Mouse (Mus musculus): ENCODE results near the gene Mroh7.

Mroh7 gene

GRCm38 (mm10) chr4:106699989-106700388, 30.7 kb downstream of the Mroh7 start:
- in situ Hi-C loops (cut with MboI): loop anchor here (10.0 kb wide), 1 partner anchor 65 kb away; no protein-coding TSS in a partner anchor

GRCm38 (mm10) chr4:106693841-106694430, 36.8 kb downstream of the Mroh7 start:
- in situ Hi-C loops (cut with MboI): no loop called here

- in situ Hi-C loops (cut with MboI): no loop called here
Measured at GRCm38 (mm10) chr4:106688636-106689296, 42.0 kb downstream of the Mroh7 start.

GRCm38 (mm10) chr4:106680955-106681354, 49.8 kb downstream of the Mroh7 start:
- in situ Hi-C loops (cut with MboI): no loop called here

DNA sequence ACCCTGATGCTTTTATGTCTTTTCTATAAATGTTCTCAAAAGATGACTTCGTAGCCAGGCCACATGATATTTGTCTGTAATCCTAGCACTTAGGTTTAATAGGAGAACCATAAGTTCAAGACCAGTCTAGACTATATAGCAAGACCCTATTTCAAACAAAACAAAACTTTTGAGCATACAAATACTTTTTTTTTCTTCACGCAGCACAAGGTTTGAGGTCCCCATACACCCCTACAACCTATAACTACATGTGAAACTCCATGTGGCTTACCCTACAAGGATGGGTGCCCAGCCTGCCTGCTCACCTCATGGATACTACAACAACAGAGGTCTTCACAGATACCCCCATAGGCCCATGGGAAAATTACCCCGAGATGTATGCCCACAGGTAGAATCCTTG, 51.6 kb downstream of the Mroh7 start:
- in situ Hi-C loops (cut with MboI): no loop called here

DNA sequence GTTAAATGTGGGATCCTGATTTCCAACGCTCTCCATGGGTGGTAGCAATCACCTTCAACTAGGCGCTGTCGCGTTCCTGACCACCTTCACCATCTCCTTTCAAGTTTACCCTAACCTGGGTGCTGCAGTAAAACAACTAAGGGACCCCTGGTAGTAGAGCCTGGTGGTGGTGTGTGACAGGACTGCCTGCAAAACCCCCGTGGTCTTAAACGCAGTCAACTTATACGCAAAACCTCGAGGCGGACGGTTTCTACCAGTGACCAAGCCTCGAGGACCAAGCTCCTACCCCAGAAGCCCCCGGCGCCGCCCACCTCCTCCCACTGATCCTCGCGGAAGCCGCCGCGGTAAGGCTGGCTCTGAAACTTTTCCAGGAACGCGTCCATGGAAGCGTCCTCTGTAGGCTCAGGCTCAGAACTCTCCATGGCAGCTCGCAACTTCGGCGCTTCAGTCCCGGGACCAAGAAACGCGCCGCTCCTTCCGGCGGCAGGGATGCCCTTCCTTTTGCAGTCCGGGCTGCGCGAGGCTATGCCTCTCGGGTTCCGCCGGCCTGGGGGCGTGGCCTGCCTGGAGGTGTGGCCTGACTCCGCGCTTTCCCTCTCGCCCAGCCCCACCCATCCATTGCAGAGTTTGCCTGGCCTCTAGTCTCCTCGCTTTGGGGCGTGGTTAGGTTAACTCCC, 52.1 kb downstream of the Mroh7 start, which contains the start of gene Ttc4:
Gene Ttc4 (minus strand): TSS at position 503 of the 677 bp plus-strand sequence.
- in situ Hi-C loops (cut with MboI): no loop called here

DNA sequence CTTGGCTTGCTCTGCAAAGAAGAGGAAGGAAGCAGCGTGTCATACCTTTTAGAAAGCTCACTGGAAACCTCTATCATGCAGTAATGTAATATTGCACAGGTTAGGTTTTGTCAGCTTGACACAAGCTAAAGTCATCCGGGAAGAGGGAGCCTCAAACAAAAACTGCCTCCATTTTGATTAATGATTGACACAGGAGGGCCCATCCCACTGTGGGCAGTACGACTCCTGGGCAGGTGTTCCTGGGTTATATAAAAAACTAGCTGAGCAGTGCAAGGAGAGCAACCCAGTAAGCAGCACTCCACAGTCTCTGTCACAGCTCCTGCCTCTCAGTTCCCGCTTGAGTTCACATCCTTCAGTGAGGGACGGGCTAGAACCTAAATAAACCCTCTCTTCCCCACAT, 54.0 kb downstream of the Mroh7 start:
- in situ Hi-C loops (cut with MboI): no loop called here

DNA sequence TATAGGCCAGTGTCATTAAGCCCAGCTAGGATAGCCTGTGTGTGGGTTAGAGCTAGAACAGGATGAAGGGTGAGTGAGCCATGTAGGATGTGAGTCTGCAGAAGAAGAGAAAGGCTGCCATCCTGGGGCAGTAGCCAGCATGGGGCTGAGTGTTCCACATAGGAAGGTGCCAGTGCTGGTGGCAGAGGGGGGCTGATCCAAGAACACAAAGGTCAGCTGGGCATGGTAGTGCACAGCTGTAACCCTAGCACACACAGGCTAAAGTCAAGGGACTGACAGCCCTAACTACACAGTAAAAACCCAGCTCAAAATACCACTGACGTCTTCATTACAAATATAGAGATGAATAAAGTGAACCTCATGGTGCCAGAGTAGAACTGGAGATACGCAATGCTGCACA, 64.2 kb downstream of the Mroh7 start:
- in situ Hi-C loops (cut with MboI): no loop called here

- in situ Hi-C loops (cut with MboI): no loop called here
Measured at GRCm38 (mm10) chr4:106665673-106666072, 65.1 kb downstream of the Mroh7 start.

DNA sequence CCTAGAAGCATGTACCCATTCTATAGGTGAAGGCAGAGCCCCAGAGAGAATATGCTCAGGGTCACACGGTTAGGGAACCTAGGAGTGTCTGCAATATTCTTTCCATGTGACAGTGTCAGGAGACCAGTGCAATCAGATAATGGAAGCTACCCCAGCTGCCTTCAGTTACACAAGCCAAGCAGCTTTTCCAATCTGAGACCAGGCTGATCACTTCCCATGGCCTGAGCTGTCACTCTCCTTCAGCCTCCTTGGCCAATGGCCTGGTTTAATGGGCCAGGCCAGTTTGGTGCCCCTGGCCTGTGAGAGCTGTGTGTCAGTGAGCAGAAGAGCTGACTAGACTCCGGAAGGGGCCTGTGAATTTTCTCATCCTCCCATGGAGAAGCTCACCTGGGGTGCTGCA, 65.5 kb downstream of the Mroh7 start:
- in situ Hi-C loops (cut with MboI): no loop called here

- in situ Hi-C loops (cut with MboI): no loop called here
Measured at GRCm38 (mm10) chr4:106664697-106665096, 66.0 kb downstream of the Mroh7 start.

DNA sequence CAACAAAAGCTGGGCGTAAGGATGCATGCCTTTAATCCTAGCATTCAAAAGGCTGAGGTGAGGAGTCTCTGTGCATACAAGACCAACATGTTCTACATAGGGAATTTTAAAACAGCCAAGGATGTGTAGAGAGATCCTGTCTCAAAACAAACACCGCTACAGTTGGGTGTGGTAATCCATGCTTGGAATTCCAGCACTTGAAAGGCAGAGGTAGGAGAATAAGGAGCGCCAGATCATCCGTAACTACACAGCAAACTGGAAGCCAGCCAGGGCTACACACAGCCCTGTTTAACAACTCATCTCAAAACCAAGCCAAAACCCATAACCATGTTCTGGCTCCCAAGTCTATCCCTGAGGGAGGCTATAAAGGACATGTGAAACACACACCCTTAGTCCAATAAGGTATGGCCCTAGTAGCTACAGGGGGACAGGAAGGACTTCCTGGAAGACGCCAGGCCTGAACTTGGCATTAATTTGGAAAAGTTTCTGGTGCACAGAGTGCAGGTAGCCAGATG, 66.7 kb downstream of the Mroh7 start:
- in situ Hi-C loops (cut with MboI): no loop called here

DNA sequence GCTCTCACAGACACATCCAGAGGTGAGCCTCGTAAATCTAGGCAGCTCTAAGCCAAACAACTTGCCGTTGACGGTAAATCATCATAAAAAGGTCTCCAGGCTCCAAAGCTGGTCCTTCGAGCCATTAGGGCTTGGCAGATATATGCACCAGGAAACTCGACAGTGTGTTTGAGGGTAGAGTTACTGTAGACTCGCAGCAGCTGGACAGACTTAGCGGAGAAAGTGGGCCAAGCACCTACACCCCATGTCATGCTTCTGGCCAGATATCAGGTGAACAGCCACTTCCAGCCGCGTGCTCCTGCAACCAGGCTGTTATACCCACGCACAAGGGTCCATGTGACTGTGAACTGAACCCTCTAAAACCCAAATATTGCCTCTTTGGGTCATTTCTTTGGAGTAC, 75.0 kb downstream of the Mroh7 start:
- in situ Hi-C loops (cut with MboI): no loop called here

GRCm38 (mm10) chr4:106653051-106653450, 77.7 kb downstream of the Mroh7 start:
- in situ Hi-C loops (cut with MboI): no loop called here

DNA sequence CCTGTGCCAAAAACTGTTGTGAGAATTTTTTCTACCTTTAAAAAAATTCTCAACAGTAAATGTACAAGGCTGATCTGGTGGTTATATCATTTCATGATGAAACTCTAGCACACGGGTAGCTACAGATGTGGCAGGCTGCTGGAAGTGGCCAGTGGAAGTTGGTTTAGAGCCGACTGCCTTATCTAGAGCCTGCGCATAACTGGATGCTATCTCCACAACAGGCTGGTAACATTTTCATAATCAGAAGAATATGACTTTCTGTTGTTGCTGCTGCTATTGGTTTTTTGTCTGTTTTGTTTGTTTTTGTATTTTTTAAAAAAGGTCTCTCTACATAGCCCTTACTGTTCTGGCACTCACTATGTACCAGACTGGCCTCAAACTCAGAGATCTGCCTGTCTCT, 78.2 kb downstream of the Mroh7 start:
- in situ Hi-C loops (cut with MboI): no loop called here

- in situ Hi-C loops (cut with MboI): no loop called here
Measured at GRCm38 (mm10) chr4:106650833-106651527, 79.7 kb downstream of the Mroh7 start, which contains the start of gene Pars2. Gene Pars2 (plus strand): TSS chr4:106651069.

DNA sequence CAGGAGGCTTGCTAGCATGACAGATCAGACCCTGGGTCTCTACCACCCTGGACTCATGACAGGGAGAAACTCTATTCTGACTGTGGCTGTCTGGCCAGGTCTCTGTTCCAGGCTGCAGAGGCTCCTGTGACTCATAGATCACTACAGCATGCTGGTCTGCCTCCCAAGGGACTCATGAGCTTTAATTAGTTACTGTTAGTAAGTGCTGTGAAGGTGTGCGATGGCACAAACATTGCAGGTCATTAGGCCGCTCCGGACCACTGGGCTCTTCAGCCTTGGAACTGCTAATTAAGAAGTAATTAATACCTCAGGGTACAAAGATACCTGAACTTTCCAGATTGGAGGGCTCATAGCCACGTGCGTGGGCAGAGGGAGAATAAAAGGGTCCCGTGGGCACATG, 83.6 kb downstream of the Mroh7 start:
- in situ Hi-C loops (cut with MboI): no loop called here

DNA sequence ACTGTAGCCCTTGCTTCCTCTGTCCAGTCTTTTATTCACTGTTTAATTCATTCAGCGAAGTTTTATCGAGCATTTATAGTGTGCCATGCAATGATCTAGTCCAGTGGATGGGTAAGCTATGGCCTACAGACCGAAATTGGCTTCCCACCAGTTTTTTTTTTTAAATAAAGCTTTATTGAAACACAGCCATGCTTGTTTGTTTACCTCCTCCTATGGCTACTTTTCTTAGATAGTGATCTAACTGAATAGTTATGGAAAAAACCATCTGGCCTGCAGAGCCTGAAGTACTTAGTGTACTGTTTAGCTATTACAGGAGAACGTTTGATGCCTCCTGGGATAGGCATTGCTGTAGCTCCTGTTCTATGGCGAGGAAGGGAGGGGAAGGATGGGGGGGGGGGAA, 84.9 kb downstream of the Mroh7 start:
- in situ Hi-C loops (cut with MboI): no loop called here

- in situ Hi-C loops (cut with MboI): no loop called here
Measured at GRCm38 (mm10) chr4:106644218-106644610, 86.5 kb downstream of the Mroh7 start.

- in situ Hi-C loops (cut with MboI): no loop called here
Measured at GRCm38 (mm10) chr4:106643483-106644217, 87.1 kb downstream of the Mroh7 start.

DNA sequence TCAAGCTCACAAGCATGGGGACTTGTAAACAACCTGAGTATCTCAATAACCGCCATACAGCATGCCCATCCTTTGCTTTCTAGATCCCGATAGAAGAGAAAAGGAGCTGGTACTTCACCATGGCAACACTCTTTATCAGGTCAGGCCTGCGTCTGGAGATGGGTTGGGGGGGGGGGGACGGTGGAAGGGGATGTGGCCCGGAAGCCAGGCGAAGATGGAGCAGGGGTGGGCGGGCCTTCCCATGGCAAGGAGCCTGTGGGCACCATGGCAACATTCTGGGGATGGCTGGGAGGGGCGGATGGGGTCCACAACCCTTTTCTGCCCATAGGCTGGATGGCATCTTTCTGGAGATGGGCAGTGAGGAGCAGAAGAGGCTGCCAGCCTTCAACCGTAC, 96.6 kb downstream of the Mroh7 start:
- in situ Hi-C loops (cut with MboI): loop anchor here (10.0 kb wide), 1 partner anchor 71 kb away; no protein-coding TSS in a partner anchor

Data from mature B cell (primary cell).